Mouse (Mus musculus) kidney, adult 8-10 months (tissue): ENCODE measurements around the gene Amigo2.
A peak's percentile ranks its signal among the peaks of the same experiment; 100 is the strongest.

Experiments used
- DNase-seq, 2 experiments: peaks; one replicate each; pipeline ENCODE4 v3.0.0; 2022

The Amigo2 gene

GRCm38 (mm10) chr15:97246911-97247790 lies at the start of gene Amigo2, which contains the start of gene Pced1b:
Gene Amigo2 (minus strand): TSS chr15:97247287.
Gene Pced1b (plus strand): TSS chr15:97247107.
- DNase-seq: peak; percentile 22 to 35

DNA sequence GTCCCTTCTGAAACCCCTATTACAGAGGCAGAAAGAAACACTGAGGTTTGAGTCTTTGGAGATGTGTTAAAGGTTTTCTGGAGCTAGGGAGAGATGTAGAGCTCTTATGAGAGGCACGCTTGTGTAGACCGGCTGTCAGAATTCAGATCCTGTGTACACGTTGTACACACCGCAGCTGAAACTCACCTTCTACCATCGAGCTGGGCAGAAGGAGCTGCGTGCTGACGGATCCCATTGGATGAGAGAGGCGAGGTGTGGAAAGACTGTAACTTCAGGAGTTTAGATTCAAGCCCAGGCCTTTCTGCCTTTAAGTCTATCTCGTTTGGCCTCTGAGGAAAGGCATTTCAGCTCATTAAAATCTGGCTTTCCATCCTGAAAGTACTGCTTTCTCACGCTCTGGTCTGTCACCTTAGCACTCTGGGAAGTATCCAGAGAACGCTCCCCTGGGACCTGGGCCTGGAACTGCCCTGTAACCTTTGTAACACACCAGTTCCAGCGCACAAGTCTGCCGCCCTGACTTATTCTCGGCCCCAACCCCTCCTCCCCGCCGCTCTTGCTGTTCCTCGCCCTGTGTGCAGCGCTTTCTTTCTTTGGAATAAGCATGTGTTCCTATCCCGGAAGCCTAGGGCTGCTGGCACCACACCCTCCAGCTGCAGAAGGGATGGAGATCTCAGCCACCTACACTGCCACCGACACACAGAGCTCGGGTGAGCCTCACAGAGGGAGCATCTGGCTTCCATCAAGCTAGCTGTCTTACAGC lies 44.4 kb upstream of the Amigo2 start:
- peak; percentile 13 to 30 for DNase-seq

- DNase-seq: no peak
Observed at GRCm38 (mm10) chr15:97290351-97290750, 43.3 kb upstream of the Amigo2 start.

DNA sequence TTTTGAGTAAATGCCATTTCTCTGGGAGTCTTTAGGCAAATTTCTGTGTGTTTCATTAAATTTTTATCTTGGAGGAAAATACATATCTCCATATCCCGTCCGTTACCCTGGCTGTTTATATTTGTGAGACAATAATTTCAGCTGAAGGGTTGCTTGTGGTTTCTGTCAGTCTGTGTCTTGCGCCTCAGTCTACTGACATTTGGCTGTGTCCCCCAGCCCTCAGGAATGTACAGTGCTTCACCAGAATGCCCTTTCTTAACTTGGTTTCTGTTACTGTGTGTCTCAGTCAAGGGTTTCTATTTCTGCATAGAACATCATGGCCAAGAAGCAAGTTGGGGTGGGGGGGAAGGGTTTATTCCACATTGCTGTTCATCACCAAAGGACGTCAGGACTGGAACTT lies 42.1 kb upstream of the Amigo2 start:
- DNase-seq: no peak

DNA sequence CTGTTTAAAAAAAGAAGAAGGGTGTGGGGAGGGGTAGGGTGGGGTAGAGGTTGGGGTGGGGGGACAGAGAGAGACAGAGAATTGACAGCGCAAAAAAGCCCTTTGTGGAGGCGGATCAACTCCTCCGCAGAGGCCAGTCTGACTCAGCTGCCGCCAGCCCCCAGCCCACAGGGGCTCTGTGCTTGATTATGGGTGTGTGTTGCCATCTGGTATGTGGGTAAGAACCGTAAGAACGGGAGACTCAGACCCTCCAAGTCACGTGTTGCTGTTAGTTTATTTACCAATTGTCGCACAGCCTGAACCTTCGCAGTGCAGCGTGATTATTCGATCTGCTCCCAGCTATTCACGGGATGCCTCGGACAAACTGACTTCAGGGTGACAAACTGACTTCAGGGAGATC lies 41.6 kb upstream of the Amigo2 start:
- DNase-seq: no peak

GRCm38 (mm10) chr15:97287436-97288143 lies 40.5 kb upstream of the Amigo2 start:
- no peak for DNase-seq

- no peak for DNase-seq
Observed at GRCm38 (mm10) chr15:97286731-97287130, 39.6 kb upstream of the Amigo2 start.

DNA sequence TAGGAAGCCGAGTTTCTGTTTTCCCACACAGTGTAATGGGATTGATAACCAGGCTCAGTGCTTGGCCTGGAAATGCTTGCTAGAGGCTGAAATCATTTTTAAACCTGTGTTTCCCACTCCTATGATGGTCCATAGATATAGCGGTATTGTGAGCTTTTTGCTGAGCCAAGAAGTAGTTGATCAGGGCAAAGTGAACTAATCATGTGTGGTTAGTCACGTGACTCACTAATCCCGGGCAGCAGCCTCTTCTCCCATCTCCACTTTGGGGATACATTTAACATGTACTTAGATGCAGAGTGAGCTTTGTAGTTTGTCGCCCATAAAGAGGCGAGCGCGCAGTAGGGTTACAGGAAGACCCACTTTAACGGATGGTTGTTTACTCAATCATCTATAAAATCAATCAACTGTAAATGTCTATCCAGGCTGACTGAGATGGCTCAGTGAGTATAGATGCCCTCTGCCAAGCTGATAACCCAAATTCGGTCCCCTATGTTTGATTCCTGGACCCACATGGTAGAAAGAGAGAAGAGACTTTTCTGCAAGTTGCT lies 38.7 kb upstream of the Amigo2 start:
- DNase-seq: no peak

- no peak for DNase-seq
Observed at GRCm38 (mm10) chr15:97284201-97284600, 37.1 kb upstream of the Amigo2 start.

DNA sequence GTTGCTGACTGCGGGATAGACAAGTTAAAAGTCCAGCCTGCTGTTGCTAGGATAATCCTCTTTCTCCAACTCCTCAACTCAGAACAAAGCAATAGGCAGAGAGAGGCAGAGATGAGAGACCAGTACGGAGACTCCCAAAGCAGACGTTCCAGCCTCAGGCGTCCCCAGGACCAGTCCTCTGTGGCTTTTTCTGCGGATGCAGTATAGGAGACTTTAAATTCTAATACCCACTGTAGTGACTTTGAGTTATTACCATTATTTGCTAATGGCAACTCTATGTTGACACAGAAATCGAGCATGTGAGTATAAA lies 35.4 kb upstream of the Amigo2 start:
- no peak for DNase-seq

- no peak for DNase-seq
Observed at GRCm38 (mm10) chr15:97281712-97282571, 34.9 kb upstream of the Amigo2 start.

DNA sequence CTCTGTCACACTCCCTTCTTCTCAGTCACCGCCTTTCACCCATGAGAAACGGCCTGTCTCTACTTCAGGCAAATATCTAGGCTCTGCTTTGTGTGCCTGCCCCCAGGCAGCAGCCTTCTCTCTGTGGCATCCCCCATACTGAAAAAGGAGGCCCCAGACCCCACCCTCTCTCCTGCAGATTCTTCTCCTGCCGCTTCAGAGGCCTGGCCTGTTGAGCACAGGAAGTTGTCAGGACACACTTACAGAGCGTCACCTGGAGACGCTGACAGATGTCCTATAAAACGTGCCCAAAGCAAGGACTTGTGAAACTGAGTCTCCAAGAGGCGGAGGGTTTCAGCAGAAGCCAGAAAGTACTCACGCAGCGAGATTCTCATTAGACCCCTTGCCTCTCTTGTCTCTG lies 33.7 kb upstream of the Amigo2 start:
- no peak for DNase-seq

GRCm38 (mm10) chr15:97280131-97280530 lies 33.0 kb upstream of the Amigo2 start:
- DNase-seq: no peak

DNA sequence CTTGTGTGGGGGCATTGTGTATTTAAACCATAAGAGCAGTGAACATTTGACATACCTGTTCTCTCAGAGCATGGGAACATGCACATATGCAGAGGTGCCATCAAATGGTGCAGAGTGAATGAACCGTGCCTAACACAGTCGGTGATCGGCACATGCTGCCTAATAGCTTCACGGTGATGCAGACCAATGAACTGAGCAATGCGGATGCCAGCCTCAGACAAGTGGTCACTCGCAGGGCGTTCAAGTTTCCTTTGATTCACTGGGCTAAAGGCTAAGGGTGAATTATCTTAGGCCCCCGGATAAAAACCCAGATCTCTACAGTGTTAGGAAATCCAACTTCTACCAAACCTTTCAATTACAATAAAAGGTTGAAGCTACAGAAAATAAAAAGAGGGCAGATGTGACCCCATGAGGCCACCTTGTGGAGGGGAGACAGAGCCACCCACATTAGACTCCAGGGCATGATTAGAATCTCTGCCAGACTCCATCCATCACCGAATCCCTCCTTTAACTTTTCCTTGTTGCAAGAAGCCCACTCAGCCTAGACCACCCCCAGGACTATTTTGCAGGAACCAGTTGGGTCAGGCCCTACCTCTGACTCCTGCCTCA lies 31.4 kb upstream of the Amigo2 start:
- no peak for DNase-seq

DNA sequence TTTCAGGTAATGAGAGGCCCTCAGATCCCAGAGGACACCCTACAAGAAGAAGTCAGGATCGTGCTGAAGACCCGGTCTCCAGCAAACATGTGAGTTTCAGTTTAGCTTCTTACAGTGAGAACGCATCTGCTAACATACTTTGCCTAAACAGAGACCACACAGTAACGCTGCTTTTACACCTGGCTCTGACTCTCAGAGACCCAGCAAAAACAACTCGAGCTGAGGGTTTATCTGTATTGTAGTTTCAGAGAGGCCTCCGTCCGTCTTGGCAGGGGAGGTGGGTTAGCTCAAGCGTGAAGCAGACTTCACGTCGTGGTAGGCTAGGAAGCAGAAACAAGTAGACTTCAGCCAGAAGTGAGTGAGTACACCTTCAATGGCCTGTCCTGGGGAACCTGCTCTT lies 30.2 kb upstream of the Amigo2 start:
- no peak for DNase-seq

DNA sequence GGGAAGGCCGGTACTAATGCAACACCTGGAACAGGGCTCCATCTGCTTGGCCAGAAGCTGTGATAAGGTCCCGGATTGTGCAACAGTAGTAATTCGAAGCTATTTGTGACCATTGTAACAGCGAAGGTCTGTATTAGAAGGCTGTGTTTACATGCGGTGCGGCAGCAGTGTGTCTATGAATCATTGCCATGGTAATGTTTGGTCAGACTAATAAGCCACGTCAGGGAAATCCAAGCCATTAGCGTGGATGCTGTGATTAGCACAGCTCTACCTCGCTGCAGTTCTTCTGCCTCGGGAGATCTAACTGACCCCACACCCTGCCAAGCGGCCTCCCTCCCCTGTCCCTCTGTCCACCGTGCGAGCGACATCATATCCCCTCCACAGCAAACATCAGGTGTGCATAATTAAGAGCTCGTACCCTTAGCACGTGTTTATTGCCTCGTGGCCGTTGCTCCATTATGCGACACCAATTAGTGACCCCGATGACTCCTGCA lies 29.6 kb upstream of the Amigo2 start:
- DNase-seq: no peak

- DNase-seq: no peak
Observed at GRCm38 (mm10) chr15:97275626-97276395, 28.7 kb upstream of the Amigo2 start.

DNA sequence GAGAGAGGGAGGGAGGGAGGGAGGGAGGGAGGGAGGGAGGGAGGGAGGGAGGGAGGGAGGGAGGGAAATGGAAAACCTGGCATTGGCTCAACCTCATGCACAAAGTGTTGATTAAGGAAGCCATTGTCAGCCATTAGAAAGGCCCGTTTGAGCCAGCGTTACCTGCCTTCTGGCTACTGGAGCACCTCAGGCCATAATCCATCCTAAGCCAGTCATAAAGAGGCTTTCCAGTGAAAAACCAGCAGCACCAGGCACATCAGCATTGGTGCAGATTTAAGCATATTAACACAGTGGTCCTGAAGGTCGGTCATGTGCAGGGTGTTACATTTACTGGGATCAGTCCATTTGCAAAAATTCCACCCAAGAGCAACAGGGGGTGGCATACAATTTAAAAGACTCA lies 25.7 kb upstream of the Amigo2 start:
- DNase-seq: no peak

DNA sequence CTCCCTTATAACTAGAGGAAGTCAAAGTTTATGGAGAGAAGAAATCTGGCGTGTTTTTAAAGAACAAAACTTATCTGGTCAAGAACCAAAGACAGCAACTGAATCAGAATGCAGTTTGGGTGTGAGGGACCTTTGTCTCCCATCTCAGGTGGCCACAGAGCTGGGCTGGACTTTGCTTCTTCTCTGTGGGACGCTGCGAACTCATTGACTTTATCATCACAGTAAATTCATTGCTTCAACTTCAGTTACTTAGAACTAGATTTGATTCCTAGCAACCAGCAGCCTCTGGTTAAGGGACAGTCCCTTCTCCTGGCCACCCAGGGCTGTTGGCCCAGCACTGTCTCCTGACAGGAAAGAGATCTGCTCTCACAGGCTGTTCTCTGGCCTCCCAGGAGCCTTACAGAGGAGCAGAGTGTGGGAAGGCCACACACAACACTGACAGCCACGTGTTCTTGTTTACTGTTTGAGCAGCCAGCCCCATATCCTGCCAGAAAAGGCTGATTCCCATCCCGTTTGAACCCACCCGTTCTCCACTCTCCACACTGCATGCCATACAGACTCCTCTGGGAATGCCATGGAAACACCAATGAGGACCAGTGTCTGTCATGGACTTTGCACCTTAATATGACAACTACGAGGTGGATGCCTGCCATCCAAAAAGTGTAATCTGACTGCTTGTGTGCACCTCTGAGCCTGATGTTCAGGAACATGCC lies 25.1 kb upstream of the Amigo2 start:
- no peak for DNase-seq

DNA sequence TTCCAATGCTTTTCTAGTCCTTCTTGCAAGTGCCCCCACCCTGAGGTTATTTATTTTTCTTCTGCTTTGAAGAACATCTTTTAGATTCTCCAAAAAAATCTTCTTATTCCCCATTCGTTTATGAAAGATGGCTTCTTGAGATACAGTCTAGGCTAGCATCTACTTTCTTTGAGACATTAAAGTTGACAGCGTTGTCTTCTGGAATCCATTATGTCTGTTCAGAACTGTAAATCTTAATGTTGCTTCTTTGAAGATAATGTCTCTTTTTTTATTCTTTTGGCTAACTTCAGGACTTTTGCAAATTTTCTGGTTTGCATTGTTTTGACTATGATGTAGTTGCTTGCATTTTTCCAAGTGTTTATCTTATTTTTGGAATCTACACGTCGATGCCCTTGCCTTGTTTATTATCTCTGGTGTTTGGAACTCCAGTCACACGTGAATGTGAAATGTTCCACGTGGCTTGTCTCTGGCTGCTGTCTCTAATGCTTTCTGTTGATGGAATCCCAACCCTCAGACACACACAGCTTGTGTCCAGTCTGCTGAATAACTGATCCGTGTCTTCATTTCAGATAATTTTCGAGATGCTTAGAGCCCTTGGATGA lies 20.1 kb upstream of the Amigo2 start:
- no peak for DNase-seq
